Mouse (Mus musculus): ENCODE data around the gene Polr1c. TPM values are rescaled to one million over a fixed set of nuclear protein-coding genes. Genes with fewer than 3 reads are reported as not detected.

Gene Polr1c
- polyA plus RNA-seq, 1 experiment from 2014 or later, result 96.1 TPM

DNA sequence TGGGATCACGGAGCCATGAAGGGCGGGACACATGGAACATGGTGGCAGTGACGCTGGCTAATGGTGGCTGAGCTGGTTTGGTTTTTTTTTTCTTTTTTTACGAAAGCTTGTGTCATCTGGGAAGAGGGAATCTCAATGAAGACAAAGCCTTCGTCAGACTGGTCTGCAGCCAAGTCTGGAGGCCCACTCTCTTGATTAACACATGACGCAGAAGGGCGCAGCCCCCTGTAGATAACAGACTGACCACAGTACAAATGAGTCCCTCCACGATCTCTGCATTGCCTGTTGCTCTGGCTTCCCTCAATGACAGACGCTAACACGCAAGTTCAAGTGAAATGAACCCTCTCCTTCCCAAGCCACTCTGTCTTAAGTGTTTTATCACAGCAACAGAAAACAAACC, 27.7 kb upstream of the Polr1c start:
- Histone ChIP-seq H3K27me3 (no peaks in the 10 kb centered on the region), H3K4me1 (no peaks in the 10 kb centered on the region), H3K27ac (no peak overlapping the region), H3K9me3 (replicated peaks) (no peaks in the 10 kb centered on the region), H3K36me3 (ENCODE audit: poor library complexity, severe bottlenecking) (peaks cover 53% of the 10 kb centered on the region), H3K9ac (no peak overlapping the region), H3K4me3 (no peak overlapping the region), H3K4me2 (no peak overlapping the region)
- 92% methylated on average over 10 of the region's 10 CpGs for WGBS
- ATAC-seq, result no peak

DNA sequence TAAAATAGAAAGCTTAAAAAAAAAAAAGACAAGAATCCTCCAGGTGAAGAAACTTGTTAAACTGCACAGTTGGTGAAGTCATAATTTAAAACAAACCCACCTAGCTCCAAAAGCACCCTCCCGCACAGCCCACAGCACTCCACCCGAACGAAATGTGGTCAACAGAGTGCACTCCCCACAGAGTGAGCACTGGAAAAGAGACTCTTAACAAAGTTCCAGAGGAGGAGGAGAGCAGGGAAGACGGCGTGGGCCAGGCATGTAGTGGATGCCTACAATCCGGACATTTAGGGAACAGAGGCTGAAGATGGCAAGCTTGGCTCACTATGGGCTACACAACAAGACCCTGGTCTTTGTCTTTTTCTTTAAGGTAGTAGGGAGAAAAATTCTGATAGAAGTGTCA, 27.2 kb upstream of the Polr1c start:
- WGBS, result 88% methylated on average over 6 of the region's 6 CpGs
- H3K27ac ChIP-seq, result no peak overlapping the region
- no peaks in the 10 kb centered on the region for H3K27me3 ChIP-seq
- H3K36me3 ChIP-seq (ENCODE audit: poor library complexity, severe bottlenecking), result peaks cover 55% of the 10 kb centered on the region
- no peak overlapping the region for H3K9ac ChIP-seq
- H3K4me3 ChIP-seq, result no peak overlapping the region
- no peaks in the 10 kb centered on the region for H3K4me1 ChIP-seq
- no peaks in the 10 kb centered on the region for H3K9me3 ChIP-seq (replicated peaks)
- no peak for ATAC-seq
- H3K4me2 ChIP-seq, result no peak overlapping the region

DNA sequence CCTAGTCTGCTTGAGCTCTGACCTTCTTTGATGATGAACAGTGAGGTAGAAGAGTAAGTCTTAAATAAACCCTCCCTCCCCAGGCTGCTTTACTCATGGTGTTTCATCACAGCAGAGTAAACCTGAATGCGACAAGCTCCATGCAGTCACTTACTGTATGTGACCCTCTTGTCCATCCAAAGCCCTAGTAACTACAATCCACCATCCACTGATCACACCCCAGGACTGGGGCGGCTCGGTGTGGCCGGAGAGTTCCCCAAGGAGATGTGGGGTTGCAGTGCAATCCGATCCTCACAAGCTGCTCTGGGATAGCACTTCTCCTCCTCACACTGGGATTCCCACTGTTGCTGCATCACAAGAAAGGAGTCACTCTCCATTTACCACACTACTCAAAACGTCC, 26.6 kb upstream of the Polr1c start:
- peaks cover 56% of the 10 kb centered on the region for H3K36me3 ChIP-seq (ENCODE audit: poor library complexity, severe bottlenecking)
- H3K4me3 ChIP-seq, result no peak overlapping the region
- H3K9ac ChIP-seq, result peak overlapping the region; percentile 26; the same call in 1 of the 2 replicates
- no peak overlapping the region for H3K27ac ChIP-seq
- 82% methylated on average over 6 of the region's 6 CpGs for WGBS
- no peak overlapping the region for H3K4me2 ChIP-seq
- H3K9me3 ChIP-seq (replicated peaks), result no peaks in the 10 kb centered on the region
- no peaks in the 10 kb centered on the region for H3K4me1 ChIP-seq
- ATAC-seq, result no peak
- no peaks in the 10 kb centered on the region for H3K27me3 ChIP-seq

DNA sequence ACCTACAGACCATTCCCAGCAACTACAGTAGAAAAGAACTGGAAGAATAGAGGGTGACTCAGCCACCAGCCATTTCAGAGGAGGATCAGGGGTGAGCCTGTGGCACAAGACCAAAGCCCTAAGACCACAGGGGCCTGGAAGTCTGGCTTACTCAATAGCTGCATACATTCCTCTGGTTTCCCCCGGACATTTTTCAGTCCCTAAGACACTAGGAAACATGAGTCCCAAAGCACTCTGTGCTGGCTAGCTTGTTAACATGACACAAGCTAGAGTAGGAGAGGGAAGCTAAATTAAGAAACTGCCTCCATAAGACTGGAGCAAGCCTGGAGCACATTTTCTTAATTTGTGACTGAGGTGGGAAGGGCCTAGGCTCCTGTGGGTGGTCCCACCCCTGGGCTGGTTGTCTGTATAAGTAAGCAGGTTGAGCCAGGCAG, 26.0 kb upstream of the Polr1c start:
- Histone ChIP-seq H3K4me2 (no peak overlapping the region), H3K9me3 (replicated peaks) (no peaks in the 10 kb centered on the region), H3K27ac (0 out of 2 replicates have a peak overlapping the region, but pooled peaks have one; percentile 35), H3K9ac (no peak overlapping the region), H3K4me3 (no peak overlapping the region), H3K36me3 (ENCODE audit: poor library complexity, severe bottlenecking) (peaks cover 56% of the 10 kb centered on the region), H3K27me3 (no peaks in the 10 kb centered on the region), H3K4me1 (no peaks in the 10 kb centered on the region)
- no peak for ATAC-seq
- WGBS, result 73% methylated on average over 1 of the region's 1 CpGs

DNA sequence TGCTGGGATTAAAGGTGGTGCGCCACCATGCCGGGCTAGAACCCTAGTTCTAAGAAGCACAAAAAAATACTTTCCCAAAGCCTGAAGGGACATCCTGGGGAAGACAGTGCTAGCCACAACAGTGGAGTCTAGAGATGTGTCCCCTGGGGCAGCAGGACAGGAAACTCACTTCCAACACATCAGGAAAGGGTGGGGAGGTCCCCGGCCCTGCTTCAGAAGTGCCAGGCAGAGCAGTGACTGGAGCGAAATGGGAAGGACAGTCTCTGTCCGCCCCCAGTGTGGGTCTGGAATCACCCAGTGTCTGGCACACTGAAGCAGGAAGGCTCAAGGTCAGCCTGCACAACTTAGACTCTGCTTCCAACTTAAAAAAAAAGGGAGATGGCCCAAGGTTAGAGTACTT, 24.8 kb upstream of the Polr1c start:
- no peak overlapping the region for H3K27ac ChIP-seq
- H3K4me1 ChIP-seq, result no peaks in the 10 kb centered on the region
- no peak for ATAC-seq
- H3K36me3 ChIP-seq (ENCODE audit: poor library complexity, severe bottlenecking), result peaks cover 47% of the 10 kb centered on the region
- WGBS, result 92% methylated on average over 5 of the region's 5 CpGs
- H3K4me3 ChIP-seq, result no peak overlapping the region
- H3K9ac ChIP-seq, result no peak overlapping the region
- no peaks in the 10 kb centered on the region for H3K9me3 ChIP-seq (replicated peaks)
- H3K4me2 ChIP-seq, result no peak overlapping the region
- no peaks in the 10 kb centered on the region for H3K27me3 ChIP-seq

DNA sequence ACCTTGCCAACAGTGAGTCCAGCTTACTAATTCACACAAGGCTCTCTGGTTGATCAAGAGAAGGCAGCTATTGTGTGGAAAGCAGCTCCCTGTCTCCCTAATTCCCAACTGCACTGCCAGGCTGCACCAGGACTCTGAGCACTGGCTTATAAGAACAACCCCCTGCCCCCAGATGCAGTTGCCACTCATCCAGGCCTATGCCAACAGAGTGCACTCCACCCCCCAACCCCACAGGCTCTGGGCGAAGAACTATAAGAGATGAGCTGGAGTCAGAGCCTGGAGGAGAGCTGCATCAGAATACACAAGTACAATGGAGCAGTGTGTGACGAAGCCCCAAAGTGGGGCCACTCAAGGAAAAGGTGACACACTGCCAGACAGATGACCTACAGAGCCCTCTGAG, 24.2 kb upstream of the Polr1c start:
- Histone ChIP-seq H3K27me3 (no peaks in the 10 kb centered on the region), H3K27ac (no peak overlapping the region), H3K4me3 (no peak overlapping the region), H3K9me3 (replicated peaks) (no peaks in the 10 kb centered on the region), H3K9ac (no peak overlapping the region; the same call in 1 of the 2 replicates), H3K4me2 (no peak overlapping the region), H3K4me1 (no peaks in the 10 kb centered on the region), H3K36me3 (ENCODE audit: poor library complexity, severe bottlenecking) (peaks cover 53% of the 10 kb centered on the region)
- WGBS, result 98% methylated on average over 2 of the region's 2 CpGs
- ATAC-seq, result no peak

DNA sequence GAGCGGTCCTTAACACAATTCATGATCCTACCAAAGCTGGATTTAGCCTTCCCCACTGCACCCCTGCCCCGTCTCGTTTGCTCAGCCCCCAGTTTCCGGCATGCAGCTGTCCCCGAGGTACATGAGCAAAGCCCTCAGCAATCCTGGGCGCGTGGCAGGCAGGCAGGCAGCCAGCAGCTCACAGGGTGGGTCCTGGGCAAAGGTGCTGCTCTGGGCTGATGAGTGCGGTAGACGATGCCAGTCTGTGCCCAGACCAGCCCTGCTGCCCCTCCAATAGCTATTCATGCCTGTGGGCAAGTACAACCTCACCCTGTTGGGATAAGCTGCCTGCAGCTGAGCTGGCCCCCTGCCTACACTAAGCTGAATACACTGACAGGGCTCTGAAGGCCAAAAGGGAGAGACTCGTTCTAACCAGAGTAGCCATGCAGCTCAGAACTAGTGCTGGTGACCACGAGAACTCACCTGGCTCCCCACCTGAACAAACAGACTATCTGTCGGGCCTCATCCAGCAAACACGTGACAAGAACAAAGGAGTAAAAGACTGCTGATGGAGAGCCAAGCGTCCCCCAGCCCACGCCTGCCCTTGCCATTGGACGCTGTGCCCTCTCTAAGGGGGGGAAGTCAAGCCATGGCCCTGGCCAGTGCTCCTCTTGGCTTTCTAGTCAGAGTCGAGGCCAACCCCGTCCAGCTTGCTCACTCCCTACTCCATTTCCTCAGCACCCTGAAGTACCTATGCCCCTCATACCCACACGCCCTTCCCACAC, 22.1 kb upstream of the Polr1c start:
- 87% methylated on average over 19 of the region's 19 CpGs for WGBS
- Histone ChIP-seq H3K27me3 (no peaks in the 10 kb centered on the region), H3K9ac (0 out of 2 replicates have a peak overlapping the region, but pooled peaks have one; percentile 5), H3K27ac (no peak overlapping the region), H3K4me3 (no peak overlapping the region), H3K9me3 (replicated peaks) (no peaks in the 10 kb centered on the region), H3K4me1 (no peaks in the 10 kb centered on the region), H3K36me3 (ENCODE audit: poor library complexity, severe bottlenecking) (peaks cover 65% of the 10 kb centered on the region), H3K4me2 (no peak overlapping the region)
- ATAC-seq, result no peak

DNA sequence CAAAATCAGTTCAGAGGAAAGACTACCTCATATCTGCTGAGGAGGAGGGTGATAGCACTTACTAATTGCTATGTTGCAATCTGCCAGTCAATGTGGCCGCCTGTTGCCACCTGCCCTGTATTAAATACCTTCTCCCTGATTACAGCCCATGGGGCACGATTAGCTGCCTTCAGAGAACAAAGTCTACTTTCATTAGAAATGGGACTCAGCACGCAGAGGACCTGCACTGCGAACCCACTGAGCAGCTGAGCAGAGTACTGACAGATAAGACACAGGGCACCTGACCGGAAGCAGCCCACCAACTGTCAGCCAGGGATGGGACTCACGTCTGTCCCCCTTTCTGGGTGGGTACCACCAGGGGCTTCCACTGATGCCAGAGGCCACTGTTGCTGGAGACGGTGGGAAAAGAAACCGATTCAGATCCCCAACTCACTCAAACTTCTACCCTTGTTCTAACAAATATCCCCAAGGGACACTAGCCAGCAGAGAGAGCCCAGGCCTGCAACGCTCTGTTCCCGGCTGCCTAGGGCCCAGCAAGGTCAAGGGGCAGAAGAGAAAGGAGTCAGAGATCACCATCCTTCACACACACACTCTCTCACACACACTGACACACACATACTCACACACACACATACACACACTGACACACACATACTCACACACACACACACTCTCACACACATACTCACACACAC, 20.3 kb upstream of the Polr1c start:
- Histone ChIP-seq H3K4me3 (no peak overlapping the region), H3K9me3 (replicated peaks) (no peaks in the 10 kb centered on the region), H3K27ac (no peak overlapping the region), H3K9ac (no peak overlapping the region), H3K4me1 (no peaks in the 10 kb centered on the region), H3K4me2 (no peak overlapping the region), H3K36me3 (ENCODE audit: poor library complexity, severe bottlenecking) (peaks cover 75% of the 10 kb centered on the region), H3K27me3 (no peaks in the 10 kb centered on the region)
- no peak for ATAC-seq
- WGBS, result 87% methylated on average over 10 of the region's 10 CpGs

DNA sequence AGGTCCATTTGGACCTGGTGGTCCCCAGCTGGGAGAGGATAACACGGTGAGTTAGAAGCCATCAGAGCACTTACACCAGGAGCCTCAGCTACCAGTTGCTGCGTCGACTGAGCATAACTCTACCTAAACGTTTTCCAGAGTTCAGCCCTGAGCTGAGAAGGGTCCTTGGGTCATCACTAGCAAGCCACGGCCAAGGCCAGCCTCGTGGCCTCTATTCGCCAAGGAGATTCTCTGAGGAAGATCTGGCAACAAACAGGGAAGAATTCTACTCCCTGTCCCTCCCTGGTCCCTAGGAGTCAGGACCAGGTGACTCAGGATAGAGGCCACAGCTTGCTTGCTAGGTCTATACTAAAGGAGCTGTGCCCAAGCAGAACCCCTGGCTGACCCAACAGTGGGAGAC, 19.7 kb upstream of the Polr1c start:
- no peaks in the 10 kb centered on the region for H3K4me1 ChIP-seq
- ATAC-seq, result no peak
- no peak overlapping the region for H3K4me3 ChIP-seq
- no peak overlapping the region for H3K4me2 ChIP-seq
- no peaks in the 10 kb centered on the region for H3K27me3 ChIP-seq
- H3K9me3 ChIP-seq (replicated peaks), result no peaks in the 10 kb centered on the region
- no peak overlapping the region for H3K9ac ChIP-seq
- no peak overlapping the region for H3K27ac ChIP-seq
- H3K36me3 ChIP-seq (ENCODE audit: poor library complexity, severe bottlenecking), result peaks cover 78% of the 10 kb centered on the region
- WGBS, result 90% methylated on average over 7 of the region's 7 CpGs

DNA sequence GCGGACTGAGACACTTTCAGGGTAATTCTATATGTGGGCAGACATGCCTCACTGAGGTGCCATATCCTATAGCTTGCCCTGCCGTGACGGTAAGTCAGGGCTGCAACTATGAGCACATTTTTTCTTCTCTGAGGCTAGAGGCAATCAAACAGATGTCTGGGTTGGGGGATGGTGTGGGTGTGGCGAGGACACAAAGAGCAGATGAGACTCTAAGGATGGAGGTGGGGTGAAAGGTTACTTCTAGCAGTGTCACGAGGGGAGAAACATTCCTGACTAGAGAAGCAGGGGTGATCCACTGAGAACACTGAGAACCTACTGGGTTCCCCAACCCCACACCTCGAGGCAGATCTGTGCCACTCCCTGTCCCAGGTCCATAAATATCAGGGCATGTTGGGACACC, 19.1 kb upstream of the Polr1c start:
- Histone ChIP-seq H3K4me1 (no peaks in the 10 kb centered on the region), H3K27me3 (no peaks in the 10 kb centered on the region)

DNA sequence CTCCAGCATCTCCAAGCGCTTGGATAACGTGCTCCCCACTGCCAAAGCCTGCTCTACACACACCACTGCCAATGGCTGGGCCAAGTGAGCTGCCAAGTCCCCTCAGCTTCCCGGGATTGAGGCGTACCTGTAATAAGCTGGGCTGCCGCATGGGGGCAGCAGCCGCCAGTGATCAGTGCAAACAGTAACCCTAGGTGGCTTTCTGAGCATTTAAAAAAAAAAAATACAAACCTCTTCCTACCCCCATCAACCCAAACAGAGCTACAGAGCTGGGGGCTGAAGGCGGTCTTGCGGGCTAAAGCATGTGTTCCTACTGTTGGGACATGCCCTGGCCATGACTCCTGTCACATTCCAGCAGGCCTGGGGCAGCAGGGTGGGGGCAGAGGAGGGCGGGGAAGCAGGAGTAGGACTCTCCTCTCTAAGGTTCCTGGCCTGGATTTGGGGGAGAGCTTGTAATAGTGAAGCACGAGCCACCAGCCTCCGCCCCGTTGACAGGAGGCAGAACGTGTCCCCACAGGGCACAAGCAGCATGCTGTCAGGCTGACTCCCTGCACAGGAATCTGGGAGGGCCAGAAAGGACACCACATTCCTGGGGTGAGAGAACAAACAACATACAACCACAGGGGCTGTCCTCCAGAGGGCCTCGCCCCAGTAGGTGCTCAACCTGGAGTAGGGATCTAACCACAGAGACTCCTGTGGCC, 18.2 kb upstream of the Polr1c start:
- H3K36me3 ChIP-seq (ENCODE audit: poor library complexity, severe bottlenecking), result peaks cover 80% of the 10 kb centered on the region
- H3K27me3 ChIP-seq, result no peaks in the 10 kb centered on the region
- H3K4me2 ChIP-seq, result no peak overlapping the region
- H3K27ac ChIP-seq, result 0 out of 2 replicates have a peak overlapping the region, but pooled peaks have one; percentile 6
- no peaks in the 10 kb centered on the region for H3K4me1 ChIP-seq
- 32% methylated on average over 14 of the region's 14 CpGs for WGBS
- peak; percentile 70 for ATAC-seq
- no peak overlapping the region for H3K4me3 ChIP-seq
- no peak overlapping the region for H3K9ac ChIP-seq
- no peaks in the 10 kb centered on the region for H3K9me3 ChIP-seq (replicated peaks)

More for the DNA sequence above, 19.1 kb upstream of the Polr1c start:
- no peak overlapping the region for H3K4me3 ChIP-seq
- no peak overlapping the region for H3K27ac ChIP-seq
- H3K9ac ChIP-seq, result no peak overlapping the region
- H3K9me3 ChIP-seq (replicated peaks), result no peaks in the 10 kb centered on the region
- WGBS, result 73% methylated on average over 6 of the region's 6 CpGs
- ATAC-seq, result no peak
- no peak overlapping the region for H3K4me2 ChIP-seq
- peaks cover 80% of the 10 kb centered on the region for H3K36me3 ChIP-seq (ENCODE audit: poor library complexity, severe bottlenecking)

DNA sequence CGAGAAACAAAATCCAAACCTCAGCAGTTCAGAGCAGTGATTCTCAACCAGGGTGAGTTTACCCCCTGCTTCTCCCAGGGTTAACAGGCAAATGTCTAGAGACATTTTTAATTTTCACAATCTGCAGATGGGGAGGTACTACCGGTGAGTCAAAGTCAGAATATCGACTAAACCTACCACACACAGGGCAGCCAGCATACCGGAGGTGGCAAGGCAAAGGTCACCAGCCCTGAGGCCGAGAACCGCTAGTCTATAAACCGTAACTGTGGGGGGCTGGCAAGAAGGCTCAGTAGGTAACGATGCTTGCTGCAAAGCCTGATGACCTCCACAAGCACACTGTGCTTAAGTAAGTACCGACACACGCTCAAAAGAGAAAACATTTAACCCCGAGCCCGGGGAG, 17.6 kb upstream of the Polr1c start:
- no peak overlapping the region for H3K4me3 ChIP-seq
- no peak overlapping the region for H3K9ac ChIP-seq
- peak; percentile 22; the same call in 1 of the 2 replicates for ATAC-seq
- no peaks in the 10 kb centered on the region for H3K27me3 ChIP-seq
- WGBS, result 88% methylated on average over 12 of the region's 12 CpGs
- no peak overlapping the region for H3K4me2 ChIP-seq
- H3K9me3 ChIP-seq (replicated peaks), result no peaks in the 10 kb centered on the region
- H3K27ac ChIP-seq, result no peak overlapping the region
- H3K4me1 ChIP-seq, result no peaks in the 10 kb centered on the region
- peaks cover 80% of the 10 kb centered on the region for H3K36me3 ChIP-seq (ENCODE audit: poor library complexity, severe bottlenecking)

All from forebrain, embryonic 13.5 days (tissue).